Mouse (Mus musculus): ENCODE measurements at regions not wholly inside any gene's neighbourhood (a gene's known extent, or its start where the extent isn't known, plus 50 kb on each side); places are given as distances from the start of the nearest gene placed in this dataset.

DNA sequence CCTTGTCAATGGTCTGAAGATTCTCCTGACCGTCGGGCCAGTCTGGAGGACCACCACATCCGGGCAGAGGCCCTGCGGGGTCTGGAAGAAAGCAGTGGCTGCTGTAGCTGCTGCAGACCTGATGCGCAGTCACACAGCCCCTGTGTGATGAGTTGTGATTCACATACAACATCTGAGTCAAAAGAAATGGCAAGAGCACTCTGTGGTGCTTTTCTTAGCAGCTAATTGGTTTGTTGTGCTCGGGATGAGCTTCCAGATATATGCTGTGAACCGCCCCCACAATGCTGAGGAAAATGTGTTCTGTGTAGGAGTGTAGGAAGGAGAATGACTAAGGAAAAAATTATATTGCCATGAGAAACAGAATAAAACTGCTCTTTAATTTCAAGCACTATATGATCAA is 290.6 kb downstream of the Fam84a start:
- TF ChIP-seq CTCF (IDR thresholded peaks at IDR 0.05 in 2 of 3, conservative IDR thresholded peaks at IDR 0.05 in 1 of 3; ENCODE audit: control insufficient read depth in 1 of 3, insufficient read depth in 1 of 3, low read depth in 2 of 3, low read length in 3 of 3, poor library complexity in 1 of 3, severe bottlenecking in 1 of 3) (no peak), E2F4 (IDR thresholded peaks at IDR 0.05; ENCODE audit: borderline replicate concordance, low read depth, low read length) (no peak), NRF1 (IDR thresholded peaks at IDR 0.05; ENCODE audit: insufficient read depth, low read depth, low read length, poor library complexity, severe bottlenecking) (no peak), POLR2A (IDR thresholded peaks at IDR 0.05; ENCODE audit: control insufficient read depth in 1 of 2, insufficient read depth in 1 of 2, low read depth in 1 of 2, low read length in 2 of 2, poor library complexity in 1 of 2) (no peak), MAX (IDR thresholded peaks at IDR 0.05; ENCODE audit: low read length) (no peak), USF1 (IDR thresholded peaks at IDR 0.05; ENCODE audit: low read depth, low read length) (no peak), TCF12 (IDR thresholded peaks at IDR 0.05; ENCODE audit: low read depth, low read length) (no peak), KAT2A (conservative IDR thresholded peaks at IDR 0.05; ENCODE audit: low read depth, low read length) (no peak), POLR2AphosphoS5 (IDR thresholded peaks at IDR 0.05; ENCODE audit: borderline replicate concordance, low read depth, low read length) (no peak), GATA1 (IDR thresholded peaks at IDR 0.05; ENCODE audit: low read depth, low read length) (no peak), MAFK (IDR thresholded peaks at IDR 0.05; ENCODE audit: borderline replicate concordance, low read depth, low read length) (no peak), ZC3H11A (IDR thresholded peaks at IDR 0.05; ENCODE audit: low read depth, low read length) (no peak)

Measured in MEL (cell line).